Mouse (Mus musculus): ENCODE results near the gene Naa10. TPM values are rescaled to one million over a fixed set of nuclear protein-coding genes. Genes with fewer than 3 reads are reported as not detected.

Gene Naa10
- polyA plus RNA-seq, 1 experiment: 42.6 TPM

GRCm38 (mm10) chrX:73892833-73893232 lies 28.9 kb downstream of the Naa10 start:
- 91% methylated on average over 14 of the region's 14 CpGs for WGBS
- no peaks in the 10 kb centered on the region for H3K4me1 ChIP-seq (ENCODE audit: control insufficient read depth, insufficient read depth, low read length)
- TF ChIP-seq CTCF (IDR thresholded peaks at IDR 0.05; ENCODE audit: insufficient read depth, low read length): no peak
- TF ChIP-seq POLR2A (IDR thresholded peaks at IDR 0.05; ENCODE audit: borderline replicate concordance, extremely low read depth, low read depth, low read length): no peak
- H3K4me3 ChIP-seq (replicated peaks; ENCODE audit: extremely low read depth, low read depth, low read length): no peak overlapping the region
- no peak for DNase-seq

- no peak within 1 kb of the TSS for H3K4me3 ChIP-seq (replicated peaks; ENCODE audit: extremely low read depth, low read depth, low read length)
- H3K4me1 ChIP-seq (ENCODE audit: control insufficient read depth, insufficient read depth, low read length): no peaks in the 10 kb centered on the region
- TF ChIP-seq POLR2A (IDR thresholded peaks at IDR 0.05; ENCODE audit: borderline replicate concordance, extremely low read depth, low read depth, low read length) (no peak), CTCF (IDR thresholded peaks at IDR 0.05; ENCODE audit: insufficient read depth, low read length) (no peak)
- no peak for DNase-seq
- WGBS: 75% methylated on average over 6 of the region's 6 CpGs
Observed at GRCm38 (mm10) chrX:73891551-73892152, 30.1 kb downstream of the Naa10 start, which contains the start of gene Avpr2. Gene Avpr2, plus strand, starts transcription at chrX:73892102.

GRCm38 (mm10) chrX:73881463-73881862 lies 40.3 kb downstream of the Naa10 start:
- Histone ChIP-seq H3K4me1 (ENCODE audit: control insufficient read depth, insufficient read depth, low read length) (no peaks in the 10 kb centered on the region), H3K4me3 (replicated peaks; ENCODE audit: extremely low read depth, low read depth, low read length) (no peak overlapping the region)
- DNase-seq: no peak
- TF ChIP-seq CTCF (IDR thresholded peaks at IDR 0.05; ENCODE audit: insufficient read depth, low read length) (no peak), POLR2A (IDR thresholded peaks at IDR 0.05; ENCODE audit: borderline replicate concordance, extremely low read depth, low read depth, low read length) (no peak)
- 43% methylated on average over 6 of the region's 6 CpGs for WGBS

GRCm38 (mm10) chrX:73881036-73881427 lies 40.7 kb downstream of the Naa10 start:
- no peak for TF ChIP-seq POLR2A (IDR thresholded peaks at IDR 0.05; ENCODE audit: borderline replicate concordance, extremely low read depth, low read depth, low read length)
- no peak for TF ChIP-seq CTCF (IDR thresholded peaks at IDR 0.05; ENCODE audit: insufficient read depth, low read length)
- no peaks in the 10 kb centered on the region for H3K4me1 ChIP-seq (ENCODE audit: control insufficient read depth, insufficient read depth, low read length)
- WGBS: 41% methylated on average over 16 of the region's 16 CpGs
- no peak overlapping the region for H3K4me3 ChIP-seq (replicated peaks; ENCODE audit: extremely low read depth, low read depth, low read length)
- no peak for DNase-seq

- DNase-seq: peak; percentile 23
- 28% methylated on average over 40 of the region's 48 CpGs for WGBS
- H3K4me1 ChIP-seq (ENCODE audit: control insufficient read depth, insufficient read depth, low read length): no peaks in the 10 kb centered on the region
- peak overlapping the region; percentile 60 for H3K4me3 ChIP-seq (replicated peaks; ENCODE audit: extremely low read depth, low read depth, low read length)
- TF ChIP-seq POLR2A (IDR thresholded peaks at IDR 0.05; ENCODE audit: borderline replicate concordance, extremely low read depth, low read depth, low read length) (no peak), CTCF (IDR thresholded peaks at IDR 0.05; ENCODE audit: insufficient read depth, low read length) (no peak)
Observed at GRCm38 (mm10) chrX:73880194-73881035, 41.3 kb downstream of the Naa10 start.

GRCm38 (mm10) chrX:73877014-73877413 lies 44.7 kb downstream of the Naa10 start:
- 64% methylated on average over 1 of the region's 1 CpGs for WGBS
- Histone ChIP-seq H3K4me1 (ENCODE audit: control insufficient read depth, insufficient read depth, low read length) (no peaks in the 10 kb centered on the region), H3K4me3 (replicated peaks; ENCODE audit: extremely low read depth, low read depth, low read length) (no peak overlapping the region)
- DNase-seq: no peak
- TF ChIP-seq CTCF (IDR thresholded peaks at IDR 0.05; ENCODE audit: insufficient read depth, low read length): no peak
- no peak for TF ChIP-seq POLR2A (IDR thresholded peaks at IDR 0.05; ENCODE audit: borderline replicate concordance, extremely low read depth, low read depth, low read length)

GRCm38 (mm10) chrX:73875881-73876280 lies 45.9 kb downstream of the Naa10 start:
- Histone ChIP-seq H3K4me3 (replicated peaks; ENCODE audit: extremely low read depth, low read depth, low read length) (no peak overlapping the region), H3K4me1 (ENCODE audit: control insufficient read depth, insufficient read depth, low read length) (no peaks in the 10 kb centered on the region)
- TF ChIP-seq POLR2A (IDR thresholded peaks at IDR 0.05; ENCODE audit: borderline replicate concordance, extremely low read depth, low read depth, low read length) (no peak), CTCF (IDR thresholded peaks at IDR 0.05; ENCODE audit: insufficient read depth, low read length) (no peak)
- DNase-seq: no peak
- WGBS: 65% methylated on average over 2 of the region's 2 CpGs

GRCm38 (mm10) chrX:73871956-73872355 lies 49.8 kb downstream of the Naa10 start:
- no peak for TF ChIP-seq CTCF (IDR thresholded peaks at IDR 0.05; ENCODE audit: insufficient read depth, low read length)
- TF ChIP-seq POLR2A (IDR thresholded peaks at IDR 0.05; ENCODE audit: borderline replicate concordance, extremely low read depth, low read depth, low read length): no peak
- WGBS: 66% methylated on average over 1 of the region's 1 CpGs
- no peak for DNase-seq
- H3K4me1 ChIP-seq (ENCODE audit: control insufficient read depth, insufficient read depth, low read length): no peaks in the 10 kb centered on the region
- H3K4me3 ChIP-seq (replicated peaks; ENCODE audit: extremely low read depth, low read depth, low read length): no peak overlapping the region

- no peak for TF ChIP-seq POLR2A (IDR thresholded peaks at IDR 0.05; ENCODE audit: borderline replicate concordance, extremely low read depth, low read depth, low read length)
- no peak for TF ChIP-seq CTCF (IDR thresholded peaks at IDR 0.05; ENCODE audit: insufficient read depth, low read length)
- H3K4me1 ChIP-seq (ENCODE audit: control insufficient read depth, insufficient read depth, low read length): no peaks in the 10 kb centered on the region
- no peak overlapping the region for H3K4me3 ChIP-seq (replicated peaks; ENCODE audit: extremely low read depth, low read depth, low read length)
- DNase-seq: no peak
Observed at GRCm38 (mm10) chrX:73871474-73871873, 50.3 kb downstream of the Naa10 start.

- H3K4me3 ChIP-seq (replicated peaks; ENCODE audit: extremely low read depth, low read depth, low read length): no peak overlapping the region
- no peaks in the 10 kb centered on the region for H3K4me1 ChIP-seq (ENCODE audit: control insufficient read depth, insufficient read depth, low read length)
- WGBS: 14% methylated on average over 5 of the region's 5 CpGs
- TF ChIP-seq POLR2A (IDR thresholded peaks at IDR 0.05; ENCODE audit: borderline replicate concordance, extremely low read depth, low read depth, low read length) (no peak), CTCF (IDR thresholded peaks at IDR 0.05; ENCODE audit: insufficient read depth, low read length) (no peak)
- DNase-seq: no peak
Observed at GRCm38 (mm10) chrX:73869334-73869733, 52.4 kb downstream of the Naa10 start.

Data from lung, adult 2 months (tissue).